Mouse (Mus musculus) ES-Bruce4 (cell line): ENCODE measurements at regions not wholly inside any gene's neighbourhood (a gene's known extent, or its start where the extent isn't known, plus 50 kb on each side); places are given as distances from the start of the nearest gene placed in this dataset.

Experiments used
- CTCF ChIP-seq: IDR thresholded peaks from one replicate; pipeline ENCODE4 v1.8.1; 2011; ENCODE audit warnings: low read depth, low read length
- POLR2A ChIP-seq: IDR thresholded peaks from one replicate; pipeline ENCODE4 v1.8.1; 2011; ENCODE audit warnings: low read length; ENCODE audit not compliant: insufficient read depth

DNA sequence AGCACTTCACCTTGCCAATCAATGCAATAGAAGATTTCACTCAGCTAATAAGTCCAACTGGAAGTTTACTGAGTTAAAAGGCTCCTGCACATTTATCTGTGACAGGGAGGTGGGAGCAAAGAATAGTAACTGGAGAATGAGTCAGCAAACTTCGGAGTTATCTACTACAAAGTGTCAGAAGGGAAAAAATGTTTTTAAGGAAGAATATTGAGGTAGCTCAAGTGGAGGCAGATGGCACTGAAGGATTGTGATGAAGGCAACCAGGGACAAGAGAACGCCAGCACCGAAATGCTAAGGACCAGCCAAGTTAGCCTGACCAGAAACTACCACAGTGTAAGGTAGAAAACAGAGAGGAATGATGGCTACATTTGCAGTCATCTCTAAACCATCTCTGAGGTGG is 348.2 kb downstream of the Synb start:
- TF ChIP-seq POLR2A (no peak), CTCF (no peak)
